Mouse (Mus musculus) heart, embryonic 13.5 days (tissue): ENCODE data around the gene Sin3a. TPM values are rescaled to one million over a fixed set of nuclear protein-coding genes. Genes with fewer than 3 reads are reported as not detected.

Source experiments
- ATAC-seq: fragments of 200-750 bp; cut with Nextera tagmentation; 2 replicates; pipeline ENCODE4 v1.8.0; 2017; ENCODE audit warnings: moderate TSS enrichment; ENCODE audit not compliant: insufficient number of reproducible peaks, low FRiP score, low TSS enrichment; ENCODE audit errors: extremely low read depth
- H3K27ac ChIP-seq: fragments of 300-500 bp; sonication (generic); replicated peaks from 2 replicates; pipeline ENCODE4 v1.5.1; 2015; ENCODE audit warnings: moderate library complexity, mild to moderate bottlenecking, inconsistent platforms
- H3K27me3 ChIP-seq: fragments of 300-500 bp; sonication (generic); replicated peaks from 2 replicates; pipeline ENCODE4 v1.6.1; 2015; ENCODE audit warnings: mild to moderate bottlenecking, inconsistent platforms
- H3K36me3 ChIP-seq: fragments of 300-500 bp; sonication (generic); 2 replicates; pipeline ENCODE4 v1.6.1; 2015; ENCODE audit warnings: mild to moderate bottlenecking, inconsistent platforms
- H3K4me1 ChIP-seq: fragments of 300-500 bp; sonication (generic); 2 replicates; pipeline ENCODE4 v1.6.1; 2015; ENCODE audit warnings: inconsistent platforms
- H3K4me2 ChIP-seq: fragments of 300-500 bp; sonication (generic); 2 replicates; pipeline ENCODE4 v1.6.1; 2015; ENCODE audit warnings: inconsistent platforms, mild to moderate bottlenecking, moderate library complexity
- H3K4me3 ChIP-seq: fragments of 300-500 bp; sonication (generic); 2 replicates; pipeline ENCODE4 v1.5.1; 2015; ENCODE audit warnings: moderate library complexity, mild to moderate bottlenecking, inconsistent platforms
- H3K9ac ChIP-seq: fragments of 300-500 bp; sonication (generic); 2 replicates; pipeline ENCODE4 v1.6.1; 2015; ENCODE audit warnings: inconsistent platforms, mild to moderate bottlenecking, moderate library complexity
- H3K9me3 ChIP-seq: fragments of 300-500 bp; sonication (generic); 2 replicates; pipeline ENCODE4 v1.6.1; 2016; ENCODE audit warnings: inconsistent platforms
- WGBS: fragments of 180-500 bp; shearing (Covaris S2); methylation state at CpG from one replicate; pipeline ENCODE4 v1.1.7; 2015; ENCODE audit warnings: mixed read lengths; 5-methylcytosine and 5-hydroxymethylcytosine counted together
- polyA plus RNA-seq: library from polyadenylated mRNA; unstranded; fragments of >200 nt; fragmentation: Nextera tagmentation; extraction: Ambion mirVana; gene quantifications from 2 replicates; pipeline ENCODE4 v1.2.1, GENCODE M21; 2015

Gene Sin3a
- polyA plus RNA-seq, 1 experiment from 2014 or later = 22.1 TPM

DNA sequence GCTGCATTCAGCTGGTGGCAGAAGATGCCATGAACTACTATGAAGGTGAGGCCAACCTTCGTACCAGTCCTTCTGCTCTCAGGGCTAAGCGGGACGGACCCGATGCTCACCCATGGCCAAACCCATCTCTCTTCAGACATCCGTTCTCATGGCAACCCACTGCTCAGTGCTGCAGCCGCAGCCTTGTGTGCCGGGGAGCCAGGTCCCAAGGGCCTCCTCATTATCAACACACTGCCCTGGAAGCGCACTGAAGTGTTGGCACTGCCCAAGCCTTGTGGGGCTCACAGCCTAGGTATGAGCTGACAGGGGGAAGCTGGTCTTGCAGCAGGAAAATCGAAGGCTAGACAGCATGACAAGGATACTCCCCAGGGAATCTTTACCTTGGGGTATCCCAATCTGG is 67.3 kb downstream of the Sin3a start:
- Histone ChIP-seq H3K27ac (no peak overlapping the region), H3K27me3 (no peaks in the 10 kb centered on the region), H3K9me3 (no peaks in the 10 kb centered on the region), H3K4me1 (no peaks in the 10 kb centered on the region), H3K4me2 (no peak overlapping the region), H3K4me3 (no peak overlapping the region), H3K9ac (no peak overlapping the region), H3K36me3 (peaks cover 87% of the 10 kb centered on the region)
- 89% methylated on average over 9 of the region's 9 CpGs for WGBS
- no peak for ATAC-seq

DNA sequence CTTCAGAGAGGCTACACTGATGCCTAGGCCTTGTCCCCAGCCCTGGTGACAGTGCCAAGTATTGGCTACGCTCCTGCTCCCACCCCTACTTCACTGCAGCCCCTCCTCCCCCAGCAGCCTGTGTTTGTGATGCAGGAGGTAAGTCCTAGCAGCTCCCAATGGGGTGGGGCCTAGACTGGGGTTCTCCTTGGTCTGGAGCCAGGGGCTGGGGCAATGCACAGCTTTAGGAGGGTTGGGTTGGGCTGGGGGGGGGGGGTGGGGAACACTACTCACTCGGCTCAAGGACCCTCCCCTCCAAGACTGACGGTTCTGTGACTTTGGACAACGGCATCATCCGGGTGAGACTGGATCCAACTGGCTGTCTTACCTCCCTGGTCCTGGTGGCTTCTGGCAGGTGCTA is 67.7 kb downstream of the Sin3a start:
- WGBS = 75% methylated on average over 5 of the region's 5 CpGs
- Histone ChIP-seq H3K36me3 (peaks cover 87% of the 10 kb centered on the region), H3K27ac (no peak overlapping the region)

DNA sequence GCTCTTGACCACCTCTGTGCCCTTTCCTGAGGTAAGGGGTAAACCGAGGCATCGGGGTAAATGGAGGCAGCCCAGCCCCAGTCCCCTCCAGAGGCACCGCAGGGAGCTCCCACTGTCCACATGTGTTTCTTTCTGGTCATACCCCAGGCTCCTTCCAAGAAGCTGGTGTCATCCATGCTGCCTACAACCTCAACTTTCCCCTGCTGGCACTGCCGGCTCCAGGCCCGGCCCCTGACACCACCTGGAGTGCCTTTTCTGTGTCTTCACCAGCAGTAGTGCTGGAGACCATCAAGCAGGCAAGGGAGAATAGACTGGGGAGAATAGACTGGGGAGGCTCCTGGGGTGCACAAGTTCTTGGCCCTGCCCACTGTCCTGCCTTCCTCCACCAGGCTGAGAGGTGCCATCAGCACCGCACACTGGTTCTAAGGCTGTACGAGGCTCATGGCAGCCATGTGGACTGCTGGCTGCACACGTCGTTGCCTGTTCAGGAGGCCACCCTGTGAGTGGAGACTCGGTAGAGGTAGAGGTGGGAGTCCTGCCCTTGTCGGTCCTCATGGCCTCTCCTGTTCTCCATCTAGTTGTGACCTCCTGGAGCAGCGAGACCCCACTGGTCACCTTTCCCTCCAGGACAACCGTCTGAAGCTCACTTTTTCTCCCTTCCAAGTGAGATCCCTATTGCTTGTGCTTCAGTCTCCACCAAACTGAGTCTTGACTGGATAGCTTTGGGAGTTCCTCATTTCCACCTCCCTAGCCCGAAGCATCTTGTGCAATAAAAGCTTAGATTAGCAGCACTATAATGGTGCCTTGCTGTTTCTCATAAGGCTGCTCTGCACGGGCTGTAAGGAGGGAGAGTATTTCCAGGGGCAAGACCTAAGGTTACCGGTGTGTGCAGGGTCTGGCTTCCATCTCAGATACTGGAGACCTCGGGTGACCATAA is 69.8 kb downstream of the Sin3a start:
- no peaks in the 10 kb centered on the region for H3K9me3 ChIP-seq

More for the DNA sequence above, 67.7 kb downstream of the Sin3a start:
- no peaks in the 10 kb centered on the region for H3K27me3 ChIP-seq
- no peaks in the 10 kb centered on the region for H3K9me3 ChIP-seq
- H3K4me2 ChIP-seq = no peak overlapping the region
- no peak overlapping the region for H3K9ac ChIP-seq
- H3K4me1 ChIP-seq = no peaks in the 10 kb centered on the region
- ATAC-seq = no peak
- H3K4me3 ChIP-seq = no peak overlapping the region

DNA sequence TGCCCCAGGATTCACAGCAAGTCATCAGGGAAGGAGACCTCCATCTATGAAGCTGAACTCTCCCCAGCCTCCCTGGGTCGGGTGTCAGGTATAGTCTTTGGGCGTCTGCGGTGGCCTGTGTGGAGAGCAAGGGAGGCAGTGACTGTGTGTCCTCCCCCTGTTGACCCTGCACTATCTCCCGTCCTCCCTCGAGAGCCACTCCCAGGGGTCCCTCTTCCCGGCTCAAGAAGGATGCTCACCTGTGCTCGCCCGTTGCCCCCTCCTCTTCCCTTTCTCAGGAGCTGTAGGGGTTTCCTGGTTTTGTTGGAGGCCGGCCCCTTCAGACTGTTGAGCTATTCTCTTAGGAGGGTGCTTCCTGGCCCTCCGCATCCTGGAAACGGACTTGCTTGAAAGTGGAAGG is 71.4 kb downstream of the Sin3a start:
- H3K4me2 ChIP-seq = no peak overlapping the region
- no peak for ATAC-seq
- peaks cover 54% of the 10 kb centered on the region for H3K36me3 ChIP-seq
- no peaks in the 10 kb centered on the region for H3K9me3 ChIP-seq
- H3K27me3 ChIP-seq = no peaks in the 10 kb centered on the region
- no peak overlapping the region for H3K9ac ChIP-seq
- 87% methylated on average over 11 of the region's 11 CpGs for WGBS
- H3K4me3 ChIP-seq = no peak overlapping the region
- peaks cover 8% of the 10 kb centered on the region for H3K4me1 ChIP-seq
- H3K27ac ChIP-seq = no peak overlapping the region

More for the DNA sequence above, 69.8 kb downstream of the Sin3a start:
- no peak overlapping the region for H3K9ac ChIP-seq
- no peak for ATAC-seq
- 75% methylated on average over 17 of the region's 17 CpGs for WGBS
- no peaks in the 10 kb centered on the region for H3K4me1 ChIP-seq
- H3K4me3 ChIP-seq = no peak overlapping the region
- peaks cover 69% of the 10 kb centered on the region for H3K36me3 ChIP-seq
- H3K4me2 ChIP-seq = no peak overlapping the region
- no peaks in the 10 kb centered on the region for H3K27me3 ChIP-seq
- no peak overlapping the region for H3K27ac ChIP-seq

DNA sequence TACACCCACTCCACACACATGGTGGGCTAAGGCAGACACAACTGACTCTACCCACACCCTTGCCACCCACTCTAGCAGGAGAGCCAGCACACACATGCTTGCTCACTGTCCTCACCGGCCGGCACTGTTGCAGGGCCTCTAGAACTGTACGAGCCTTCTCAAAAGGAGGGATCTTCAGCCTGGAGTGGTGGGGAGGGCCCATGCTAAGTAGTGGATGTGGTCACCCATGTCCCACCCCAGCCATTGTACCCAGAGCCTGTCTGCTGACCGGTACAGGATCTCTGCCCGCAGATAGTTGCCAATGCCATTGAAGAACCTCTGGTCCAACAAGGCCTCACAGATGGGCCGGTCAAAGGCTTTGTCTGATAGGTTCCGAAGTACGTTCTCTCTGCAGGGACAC is 73.0 kb downstream of the Sin3a start:
- WGBS = 83% methylated on average over 8 of the region's 8 CpGs
- H3K9me3 ChIP-seq = no peaks in the 10 kb centered on the region

DNA sequence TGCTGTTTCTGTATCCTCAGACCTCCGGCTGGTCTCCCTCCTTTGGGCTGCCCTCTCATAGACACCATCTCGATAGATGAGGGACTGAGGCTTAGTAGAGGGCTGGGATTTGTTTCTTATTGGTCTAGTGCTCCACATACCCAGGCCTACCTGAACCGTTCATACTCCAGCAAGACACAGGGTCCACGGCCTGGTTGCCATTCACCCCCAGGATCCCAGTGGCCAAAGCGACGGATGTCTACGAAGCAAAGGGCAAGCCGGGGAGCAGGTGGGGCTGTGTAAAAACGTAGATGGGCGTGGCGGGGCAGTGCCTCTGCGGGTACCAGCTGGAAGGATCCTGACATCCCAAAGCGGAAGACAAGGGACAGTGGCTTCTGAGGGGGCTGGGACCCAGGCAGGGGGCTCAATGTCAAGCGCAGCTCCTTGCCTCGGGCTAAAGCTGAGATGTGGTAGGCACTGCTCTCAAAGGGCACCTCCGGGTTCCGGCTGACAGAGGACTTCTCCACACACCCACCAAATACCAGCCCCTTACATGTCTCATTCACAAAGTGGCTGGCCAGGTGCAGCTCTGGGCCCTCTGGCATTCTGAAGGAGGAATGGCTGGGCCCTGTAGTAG is 74.7 kb downstream of the Sin3a start:
- H3K27me3 ChIP-seq = no peaks in the 10 kb centered on the region
- H3K4me2 ChIP-seq = peak overlapping the region; percentile 90; the same call in 1 of the 2 replicates
- H3K36me3 ChIP-seq = peaks cover 20% of the 10 kb centered on the region
- 81% methylated on average over 17 of the region's 17 CpGs for WGBS
- peak overlapping the region; percentile 68; the same call in 1 of the 2 replicates for H3K4me3 ChIP-seq
- H3K9ac ChIP-seq = no peak overlapping the region; the same call in 1 of the 2 replicates
- no peaks in the 10 kb centered on the region for H3K9me3 ChIP-seq
- H3K4me1 ChIP-seq = peaks cover 14% of the 10 kb centered on the region
- no peak overlapping the region for H3K27ac ChIP-seq
- ATAC-seq = no peak

More for the DNA sequence above, 73.0 kb downstream of the Sin3a start:
- Histone ChIP-seq H3K36me3 (peaks cover 38% of the 10 kb centered on the region), H3K4me2 (no peak overlapping the region), H3K27ac (no peak overlapping the region), H3K4me1 (peaks cover 14% of the 10 kb centered on the region), H3K27me3 (no peaks in the 10 kb centered on the region), H3K9ac (no peak overlapping the region), H3K4me3 (no peak overlapping the region)
- no peak for ATAC-seq

DNA sequence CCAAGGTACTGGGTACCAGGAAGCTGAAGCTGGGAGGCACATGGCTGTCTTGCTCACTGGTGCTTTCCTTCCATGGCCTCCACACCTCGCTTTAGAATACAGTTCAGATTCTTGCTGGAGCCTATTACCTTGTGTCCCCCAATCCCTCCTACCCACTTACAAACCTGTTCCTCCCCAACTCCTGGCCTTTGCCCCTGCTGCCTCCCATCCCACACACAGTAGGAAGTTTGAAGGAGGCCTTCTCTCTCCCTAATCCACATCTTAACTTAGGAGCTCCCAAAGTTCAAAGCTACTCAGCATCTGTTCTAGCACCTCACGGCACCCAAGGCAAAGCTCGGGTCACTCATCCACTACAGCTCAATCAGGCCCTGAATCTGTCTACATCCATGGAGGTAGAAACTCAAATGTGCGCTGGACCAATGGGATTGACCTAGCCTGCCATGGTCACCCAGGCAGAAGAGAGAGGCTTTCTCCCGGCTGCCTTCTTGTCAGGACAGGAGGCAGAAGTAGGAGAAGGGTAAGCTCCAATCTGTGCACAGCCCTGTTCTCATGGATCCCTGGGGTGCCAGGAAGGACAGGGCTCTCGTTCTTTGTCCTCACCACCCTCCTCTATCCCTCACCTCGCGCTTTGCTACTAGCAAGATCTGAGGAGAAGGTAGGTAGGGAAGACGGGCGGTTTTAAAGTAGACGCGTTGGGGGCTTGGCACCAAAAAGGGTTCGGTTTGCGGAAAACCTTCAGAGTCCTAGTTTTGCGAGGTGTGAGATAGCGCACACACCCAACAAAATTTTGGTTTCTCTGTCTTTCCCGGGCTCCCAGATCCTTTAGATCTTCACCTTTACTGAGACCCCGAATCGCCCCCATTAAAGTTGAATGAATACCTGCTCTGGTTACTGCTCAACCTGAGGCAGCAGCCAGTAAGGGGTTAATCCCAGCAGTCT is 75.6 kb downstream of the Sin3a start:
- peak overlapping the region; percentile 88 for H3K27ac ChIP-seq
- H3K4me3 ChIP-seq = peak overlapping the region; percentile 68
- peak overlapping the region; percentile 90 for H3K4me2 ChIP-seq
- 9% methylated on average over 19 of the region's 19 CpGs for WGBS
- H3K9me3 ChIP-seq = no peaks in the 10 kb centered on the region
- peaks cover 14% of the 10 kb centered on the region for H3K4me1 ChIP-seq
- no peak for ATAC-seq
- no peaks in the 10 kb centered on the region for H3K27me3 ChIP-seq
- peak overlapping the region; percentile 88 for H3K9ac ChIP-seq
- peaks cover 11% of the 10 kb centered on the region for H3K36me3 ChIP-seq

DNA sequence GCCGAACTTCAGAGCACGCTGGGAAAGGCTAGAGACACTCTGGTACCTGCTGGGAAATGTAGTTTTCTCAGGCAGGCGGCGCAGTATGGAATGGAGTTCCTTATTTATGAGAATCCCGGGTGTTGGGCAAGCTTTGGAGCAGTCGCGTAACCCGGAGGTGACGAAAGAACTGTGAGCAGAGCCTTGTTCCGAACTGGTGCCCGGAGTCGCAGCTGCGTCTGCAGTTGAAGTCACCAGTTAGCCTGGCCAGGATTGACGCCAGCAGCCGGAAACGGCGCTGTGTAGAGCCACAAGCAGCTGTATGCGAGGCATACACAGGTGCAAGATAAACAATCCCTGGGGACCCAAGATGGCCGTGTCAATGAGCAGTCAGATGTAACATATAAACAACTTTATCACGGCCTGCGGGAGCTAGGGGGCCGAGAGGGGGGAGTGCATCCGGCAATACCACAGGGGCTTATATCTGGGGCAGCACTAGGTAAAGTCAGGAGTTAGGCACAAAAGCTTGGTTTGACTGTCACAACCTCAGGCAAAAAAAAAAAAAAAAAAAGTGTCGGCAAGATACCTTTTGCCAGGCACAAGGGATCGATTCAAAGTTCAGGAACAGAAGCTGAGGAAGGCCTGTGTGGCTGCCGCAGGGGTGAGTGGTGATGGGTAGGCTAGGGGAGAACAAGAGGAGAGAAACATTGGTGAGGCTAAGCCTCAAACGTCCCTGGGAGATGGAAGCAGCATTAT is 76.5 kb downstream of the Sin3a start, which contains the start of gene Neil1:
Gene Neil1, minus strand, starts transcription at position 162 of the 735 bp plus-strand sequence.
- no peaks in the 10 kb centered on the region for H3K9me3 ChIP-seq
- peak within 1 kb of the TSS; percentile 68 for H3K4me3 ChIP-seq
- no peaks in the 10 kb centered on the region for H3K27me3 ChIP-seq
- peak within 1 kb of the TSS; percentile 88 for H3K9ac ChIP-seq
- H3K27ac ChIP-seq = peak within 1 kb of the TSS; percentile 88
- H3K4me2 ChIP-seq = peak within 1 kb of the TSS; percentile 90
- H3K4me1 ChIP-seq = peaks cover 14% of the 10 kb centered on the region
- peak; percentile 69; the same call in 1 of the 2 replicates for ATAC-seq
- 2% methylated on average over 27 of the region's 27 CpGs for whole genome bisulfite sequencing
- peaks cover 10% of the 10 kb centered on the region for H3K36me3 ChIP-seq

DNA sequence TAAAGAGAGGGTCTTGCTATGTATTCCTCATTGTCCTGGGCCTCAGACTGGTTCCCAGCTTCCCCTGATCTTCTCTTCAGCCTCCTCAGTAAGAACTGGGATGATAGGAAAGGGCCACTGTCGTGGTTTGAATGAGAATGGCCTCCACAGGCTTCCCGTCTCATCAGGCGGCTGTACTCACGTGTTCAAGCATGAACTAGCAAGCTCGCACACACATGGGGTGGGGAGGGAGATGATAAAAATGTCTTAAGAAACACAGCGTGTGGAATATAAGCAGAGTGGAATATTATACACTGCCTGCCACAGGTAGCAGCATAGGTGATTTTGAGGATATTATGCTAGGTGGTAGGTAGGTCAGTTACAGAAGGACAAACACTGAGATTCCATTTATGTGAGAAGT is 77.2 kb downstream of the Sin3a start:
- no peak for ATAC-seq
- Histone ChIP-seq H3K27me3 (no peaks in the 10 kb centered on the region), H3K4me2 (peak overlapping the region; percentile 90), H3K27ac (peak overlapping the region; percentile 88; the same call in 1 of the 2 replicates), H3K36me3 (peaks cover 9% of the 10 kb centered on the region), H3K4me3 (peak overlapping the region; percentile 68), H3K9me3 (no peaks in the 10 kb centered on the region), H3K4me1 (peaks cover 14% of the 10 kb centered on the region), H3K9ac (peak overlapping the region; percentile 88)
- 74% methylated on average over 6 of the region's 6 CpGs for WGBS

DNA sequence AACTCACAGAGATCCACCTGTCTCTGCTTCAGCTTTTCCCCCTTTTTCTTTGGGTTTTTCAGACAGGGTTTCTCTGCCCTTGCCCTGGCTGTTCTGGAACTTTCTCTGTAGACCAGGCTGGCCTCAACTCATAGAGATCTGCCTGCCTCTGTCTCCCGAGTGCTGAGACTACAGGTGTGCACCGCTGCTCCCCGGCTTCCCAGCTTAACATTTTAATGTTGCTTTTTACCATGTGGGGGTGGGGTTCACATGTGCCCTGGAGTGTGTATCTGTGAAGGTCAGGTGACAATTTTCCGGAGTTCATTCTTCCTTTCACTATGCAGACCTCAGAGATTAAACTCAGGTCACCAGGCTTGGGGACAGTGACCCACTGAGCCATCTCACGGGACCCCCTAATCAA is 78.4 kb downstream of the Sin3a start:
- H3K36me3 ChIP-seq = peaks cover 11% of the 10 kb centered on the region; the same call in 1 of the 2 replicates
- no peaks in the 10 kb centered on the region for H3K9me3 ChIP-seq
- H3K4me2 ChIP-seq = no peak overlapping the region
- H3K9ac ChIP-seq = no peak overlapping the region
- H3K27me3 ChIP-seq = no peaks in the 10 kb centered on the region
- no peak overlapping the region for H3K4me3 ChIP-seq
- H3K4me1 ChIP-seq = peaks cover 14% of the 10 kb centered on the region
- no peak for ATAC-seq
- whole genome bisulfite sequencing = 76% methylated on average over 5 of the region's 5 CpGs
- no peak overlapping the region for H3K27ac ChIP-seq
